In the genomic region with DNA sequence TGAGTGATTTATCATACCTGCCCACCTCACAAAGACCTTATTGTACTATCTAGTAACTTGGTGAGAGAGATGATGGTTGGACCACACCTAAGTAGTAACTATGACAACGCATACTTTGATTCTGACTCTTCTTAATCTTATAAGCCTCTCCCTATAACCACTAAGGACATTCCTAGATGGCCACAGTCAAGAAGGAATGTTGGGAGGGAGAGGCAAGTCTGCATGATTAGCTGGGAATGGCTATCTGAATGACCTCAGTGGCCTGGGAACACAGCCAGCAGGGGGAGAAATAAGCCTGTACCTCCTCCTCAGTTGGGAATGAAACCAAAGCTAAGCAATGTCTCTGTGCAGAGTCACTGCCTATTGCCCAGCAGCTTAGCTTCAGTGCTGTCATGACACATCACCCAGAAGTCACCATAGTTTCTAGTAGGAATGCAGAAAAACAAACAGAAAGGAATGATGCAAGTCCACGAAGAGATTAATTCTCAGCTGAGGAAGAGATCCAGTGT, we compare ENCODE assay signal across 8 mouse cellular contexts. TPM values are rescaled to one million over a fixed set of nuclear protein-coding genes. Genes with fewer than 3 reads are reported as not detected.
DNase-seq lines count a peak whose midpoint lies in the region; ATAC-seq lines count a peak whose summit lies in the region.

No protein-coding gene starts in this region.

- peak; percentile 55 for ATAC-seq in megakaryocyte progenitor cell, adult 5-6 weeks (replicated peaks; ENCODE audit: poor library complexity)

- DNase-seq in lung, adult 18-20 months, result peak; percentile 62 to 69
- no peak for DNase-seq in lung, postnatal 25 days (ENCODE audit: low spot score)
- peak; percentile 76 for DNase-seq in gastrocnemius, adult 18-20 months (ENCODE audit: low spot score)
- peak; percentile 48 for DNase-seq in heart, postnatal 25 days (ENCODE audit: low spot score)
- DNase-seq in layer of hippocampus, adult 9-11 months, result no peak
- no peak for DNase-seq in T-cell, adult 2 months (ENCODE audit: low spot score)
- DNase-seq in thymus, adult 18-20 months, result no peak

- intact Hi-C loops in heart, postnatal 25 days (cut with DNase I), result no loop called here

RNA-seq across cellular contexts. Expression of gene S100a11, which starts 16.8 kb away (rescaled TPM):
- total RNA-seq in gastrocnemius, adult 18-20 months (2021), result 10 to 100 TPM; 27.1 to 50.4 TPM
- 10 to 100 TPM; 82.1 to 97.0 TPM for total RNA-seq in heart, postnatal 25 days (2021)
- total RNA-seq in megakaryocyte progenitor cell, adult 5-6 weeks (2015), result 1,747 and 1,792 TPM in 2 replicates
- 99.3 and 111 TPM in 2 replicates for total RNA-seq in megakaryocyte progenitor cell, adult 5-6 weeks (2017)

RNA-seq across cellular contexts. Expression of gene S100a10, which starts 17.8 kb away (rescaled TPM):
- total RNA-seq in gastrocnemius, adult 18-20 months (2021), result 10 to 100 TPM; 42.2 to 48.1 TPM
- 100 to 1,000 TPM in 1 of 2 experiments, 10 to 100 TPM in 1; 99.6 to 111 TPM for total RNA-seq in heart, postnatal 25 days (2021)
- 146 and 155 TPM in 2 replicates for total RNA-seq in megakaryocyte progenitor cell, adult 5-6 weeks (2015)
- 217 and 260 TPM in 2 replicates for total RNA-seq in megakaryocyte progenitor cell, adult 5-6 weeks (2017)

Comparison
In these comparisons a context has a peak if more than half of its experiments do, and no peak if none do; other contexts are left out.
1. DNase-seq: peak in lung, adult 18-20 months (2 of 2), gastrocnemius, adult 18-20 months (single experiment) and heart, postnatal 25 days (single experiment); none in lung, postnatal 25 days (single experiment), layer of hippocampus, adult 9-11 months (single experiment), T-cell, adult 2 months (single experiment) and thymus, adult 18-20 months (0 of 2).